Mouse (Mus musculus) thymus, postnatal 25 days (tissue): ENCODE measurements around the gene Pafah1b2.

Experiments
- DNase-seq: peaks from one replicate; pipeline ENCODE4 v3.0.0; 2022

Pafah1b2 gene

GRCm38 (mm10) chr9:46012091-46013008, at the start of gene Pafah1b2, which contains the start of gene Sik3:
Gene Pafah1b2 (minus strand): TSS chr9:46012690.
Gene Sik3 (plus strand): TSS chr9:46012820.
- peak; percentile 96 for DNase-seq

DNA sequence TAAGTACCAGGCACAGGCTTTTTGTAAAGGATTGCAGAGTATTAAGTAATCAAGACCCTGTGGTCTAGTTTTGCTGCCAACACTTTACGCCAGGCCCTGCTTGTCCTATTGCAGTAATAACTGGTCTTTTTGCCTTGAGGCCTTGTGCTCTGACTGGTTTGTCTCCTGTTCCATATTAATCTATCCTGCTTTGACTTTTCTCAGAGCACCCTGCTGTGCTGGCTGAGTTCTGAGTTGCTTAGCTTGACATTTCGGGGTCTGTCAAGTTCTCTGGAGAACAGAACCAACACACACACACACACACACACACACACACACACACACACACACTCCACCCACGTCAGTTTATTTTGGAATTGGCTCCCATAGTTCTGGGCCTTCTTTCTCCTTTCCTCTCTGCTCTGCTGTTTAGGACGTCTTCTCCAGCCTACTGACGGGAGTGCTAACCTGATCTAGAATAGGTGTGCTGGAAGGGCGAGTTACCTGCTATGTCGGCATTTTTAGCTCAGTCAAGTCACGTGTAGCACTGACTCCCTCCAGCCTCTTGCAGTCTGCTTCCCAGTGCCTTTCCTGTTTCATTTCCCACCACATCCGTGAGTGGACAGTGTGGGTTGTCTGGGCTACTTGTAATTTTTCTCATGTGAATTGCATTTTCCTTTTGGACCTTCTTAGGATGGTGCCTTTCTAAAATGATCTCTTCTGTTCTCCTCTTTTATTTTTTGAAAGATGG, 49.4 kb upstream of the Pafah1b2 start:
- no peak for DNase-seq

DNA sequence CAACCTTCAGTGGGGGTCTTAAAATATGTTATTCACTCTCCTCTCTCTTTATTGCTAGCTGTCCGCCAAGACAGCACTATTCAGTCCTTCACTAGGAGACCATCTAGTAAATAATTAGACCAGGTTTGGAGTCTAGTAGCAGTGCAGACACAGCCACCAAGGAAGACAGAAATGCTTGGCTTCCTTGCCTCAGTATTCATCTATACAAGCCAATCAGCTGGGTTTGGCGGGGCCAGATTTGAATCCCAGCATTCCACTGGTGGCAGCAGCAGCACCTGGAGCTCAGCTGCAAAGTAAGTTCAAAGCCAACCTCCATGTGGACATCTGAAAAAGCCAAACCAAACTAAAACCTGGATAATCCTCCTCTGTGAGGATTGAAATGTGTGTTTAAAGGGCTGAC, 47.8 kb upstream of the Pafah1b2 start:
- DNase-seq = no peak

- DNase-seq = no peak
These were observed 45.6 kb upstream of the Pafah1b2 start for GRCm38 (mm10) chr9:46058065-46058464.

DNA sequence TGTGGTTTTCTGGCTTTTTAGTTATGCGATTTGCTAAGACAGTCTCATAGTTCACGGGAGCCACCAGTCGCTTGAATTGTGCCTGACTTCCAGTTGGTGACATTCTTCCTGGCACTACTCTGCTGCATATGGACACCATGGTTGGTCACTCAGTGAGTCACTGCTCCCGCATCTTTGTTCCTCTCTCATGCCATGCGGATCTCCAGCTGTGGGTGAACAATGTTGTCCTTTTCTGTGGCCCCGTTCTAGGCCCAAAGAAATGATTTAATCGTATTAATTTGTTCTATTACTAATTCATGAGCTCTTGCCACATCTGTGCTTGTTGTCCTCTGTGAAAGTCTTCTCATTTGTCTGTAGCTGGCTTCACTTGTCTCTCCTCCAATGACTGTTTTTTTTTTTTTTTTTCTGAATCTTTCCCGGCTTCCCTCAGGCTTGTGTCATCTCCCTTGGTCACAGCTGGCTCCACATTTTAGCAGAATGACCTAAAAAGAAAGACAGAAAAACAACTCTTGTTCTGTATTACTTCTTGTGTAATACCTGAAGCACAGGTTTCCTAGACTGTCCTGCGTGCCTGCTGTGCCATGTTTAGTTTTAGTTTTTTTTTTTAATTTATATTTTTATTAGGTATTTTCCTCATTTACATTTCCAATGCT, 40.6 kb upstream of the Pafah1b2 start:
- DNase-seq = no peak

DNA sequence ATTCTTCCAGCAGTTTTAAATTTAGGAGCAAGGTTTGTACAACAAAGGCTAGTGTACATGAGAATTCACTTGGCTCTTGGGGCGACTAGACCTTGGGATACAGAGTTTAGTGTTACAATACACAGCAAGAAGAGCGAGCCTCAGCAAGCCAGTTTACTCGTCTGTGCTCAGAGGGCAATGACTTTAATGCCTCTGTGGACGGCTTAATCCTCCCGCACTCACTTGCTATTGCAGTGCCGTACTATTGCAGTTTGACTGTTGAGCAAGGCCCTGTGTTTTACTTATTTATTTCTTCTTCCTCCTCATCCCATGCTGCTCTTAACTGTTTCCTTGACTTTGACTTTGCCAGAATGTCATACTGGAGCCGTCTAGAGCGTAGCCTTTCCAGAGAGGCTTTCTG, 37.7 kb upstream of the Pafah1b2 start:
- no peak for DNase-seq

- DNase-seq = no peak
These were observed 37.0 kb upstream of the Pafah1b2 start for GRCm38 (mm10) chr9:46049525-46049924.

DNA sequence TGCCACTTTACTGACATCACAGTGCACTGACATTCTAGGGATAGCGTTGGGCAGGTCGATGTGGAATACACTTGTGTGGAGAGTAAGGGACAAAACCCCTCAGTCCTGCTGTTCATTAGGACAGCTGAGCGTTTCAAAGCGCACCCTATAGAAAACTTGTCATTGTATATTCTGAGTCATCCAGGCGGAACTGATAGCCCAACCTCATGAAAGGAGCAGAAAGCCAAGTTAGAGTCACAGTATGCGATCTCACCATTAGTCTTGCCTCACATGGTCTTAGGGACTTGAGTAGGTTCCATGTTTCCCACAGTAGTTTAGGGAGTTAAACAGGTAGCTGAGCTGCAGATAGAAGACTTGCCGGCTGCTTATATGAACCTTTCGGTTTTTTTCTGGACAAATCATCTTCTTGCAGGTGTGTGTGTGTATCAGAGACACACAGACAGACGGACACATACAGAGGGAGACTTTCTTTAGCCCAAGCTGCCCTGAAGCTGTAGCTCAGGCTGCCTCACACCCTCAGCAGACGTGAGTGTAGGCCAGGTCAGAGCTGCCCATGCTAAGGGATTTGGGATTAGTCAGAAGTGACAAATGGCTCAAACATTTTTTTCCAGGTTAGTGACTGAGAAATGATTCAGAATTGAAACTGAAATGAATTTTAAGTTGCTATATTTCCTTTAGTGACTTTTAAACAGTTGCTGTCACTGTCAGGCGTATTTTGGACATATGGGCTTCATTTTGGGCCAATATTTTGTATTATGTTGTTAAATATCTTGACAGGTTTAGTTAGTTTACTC, 34.4 kb upstream of the Pafah1b2 start:
- DNase-seq = no peak

GRCm38 (mm10) chr9:46043626-46044025, 31.1 kb upstream of the Pafah1b2 start:
- DNase-seq = no peak

- DNase-seq = no peak
These were observed 29.9 kb upstream of the Pafah1b2 start for GRCm38 (mm10) chr9:46042387-46042786.

- DNase-seq = no peak
These were observed 28.7 kb upstream of the Pafah1b2 start for GRCm38 (mm10) chr9:46041186-46041585.

DNA sequence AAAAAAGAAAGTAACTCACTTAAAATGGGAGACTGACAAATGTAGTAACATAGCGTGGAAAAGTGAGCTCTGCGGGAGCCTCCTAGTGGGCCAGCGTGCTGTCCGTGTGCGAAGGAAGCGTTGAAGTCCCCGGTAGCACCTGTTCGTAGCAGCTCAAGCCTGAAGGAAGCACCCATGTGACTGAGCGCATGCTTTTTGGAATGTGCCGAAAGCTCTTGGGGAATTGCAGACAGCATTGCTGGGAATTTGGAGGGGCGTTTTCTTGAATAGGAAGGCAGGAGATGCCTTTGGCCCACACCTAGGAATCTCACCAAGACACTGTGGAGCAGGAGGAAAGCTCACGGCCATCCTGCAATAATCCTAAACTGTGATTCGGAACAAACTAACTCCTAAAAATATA, 26.3 kb upstream of the Pafah1b2 start:
- no peak for DNase-seq

GRCm38 (mm10) chr9:46036881-46037280, 24.4 kb upstream of the Pafah1b2 start:
- DNase-seq = no peak

GRCm38 (mm10) chr9:46035290-46035871, 22.9 kb upstream of the Pafah1b2 start:
- no peak for DNase-seq

DNA sequence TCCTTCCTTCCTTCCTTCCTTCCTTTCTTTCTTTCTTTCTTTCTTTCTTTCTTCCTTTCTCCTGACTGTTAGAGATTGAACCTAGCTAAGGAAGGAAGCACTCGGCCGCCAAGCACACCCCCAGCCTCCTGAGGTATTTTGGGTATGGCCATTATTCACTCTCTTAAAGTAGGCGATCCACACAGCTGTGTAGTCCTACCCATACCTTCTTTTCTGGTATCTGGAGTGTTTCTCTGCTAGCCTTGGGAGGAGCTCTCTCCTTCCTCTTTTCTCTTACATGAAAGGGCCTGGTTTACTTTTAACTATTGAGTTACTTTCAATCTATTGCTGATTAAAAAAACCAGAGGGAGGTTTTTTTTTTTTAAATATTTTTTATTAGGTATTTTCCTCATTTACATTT, 21.4 kb upstream of the Pafah1b2 start:
- DNase-seq = no peak

DNA sequence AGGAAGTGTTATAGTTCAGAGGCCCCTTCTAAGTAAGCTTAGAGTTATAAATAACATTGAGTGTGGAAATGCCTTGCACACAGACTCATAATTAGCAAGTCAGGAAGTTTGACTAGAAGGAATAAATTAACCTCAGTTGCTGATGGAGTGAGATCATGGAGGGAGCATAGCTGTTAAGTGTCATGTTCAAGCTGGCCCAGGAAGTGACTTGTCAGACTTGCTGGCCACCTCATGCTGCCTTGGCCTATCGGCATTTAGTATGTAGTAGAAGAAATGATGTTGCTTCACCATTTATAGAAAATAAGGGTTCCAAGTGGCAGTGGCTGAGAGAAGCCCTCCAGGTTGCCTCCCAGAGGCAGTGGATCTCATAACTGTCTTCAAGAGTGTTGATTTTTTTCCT, 20.6 kb upstream of the Pafah1b2 start:
- no peak for DNase-seq

- DNase-seq = no peak
These were observed 19.7 kb upstream of the Pafah1b2 start for GRCm38 (mm10) chr9:46032190-46032589.

DNA sequence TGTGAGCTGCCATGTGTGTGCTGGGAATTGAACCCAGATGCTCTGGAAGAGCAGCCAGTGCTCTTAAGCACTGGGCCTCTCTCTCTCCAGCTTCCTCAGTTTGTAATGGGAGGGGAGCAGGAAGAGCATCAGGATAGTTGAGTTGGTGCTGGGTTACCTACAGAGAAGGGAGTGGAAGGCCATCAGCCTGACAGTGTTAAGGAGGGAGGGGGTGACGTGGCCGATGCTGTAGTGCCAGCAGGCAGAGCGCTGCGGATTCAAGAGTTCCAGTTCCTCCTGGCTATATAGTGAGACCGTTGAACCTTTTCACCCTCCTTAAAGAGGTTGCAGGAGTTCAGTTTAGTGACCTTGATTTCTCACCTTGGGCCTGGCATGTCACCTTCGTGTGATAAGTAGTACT, 18.5 kb upstream of the Pafah1b2 start:
- DNase-seq = no peak

- no peak for DNase-seq
These were observed 17.7 kb upstream of the Pafah1b2 start for GRCm38 (mm10) chr9:46030184-46030583.

DNA sequence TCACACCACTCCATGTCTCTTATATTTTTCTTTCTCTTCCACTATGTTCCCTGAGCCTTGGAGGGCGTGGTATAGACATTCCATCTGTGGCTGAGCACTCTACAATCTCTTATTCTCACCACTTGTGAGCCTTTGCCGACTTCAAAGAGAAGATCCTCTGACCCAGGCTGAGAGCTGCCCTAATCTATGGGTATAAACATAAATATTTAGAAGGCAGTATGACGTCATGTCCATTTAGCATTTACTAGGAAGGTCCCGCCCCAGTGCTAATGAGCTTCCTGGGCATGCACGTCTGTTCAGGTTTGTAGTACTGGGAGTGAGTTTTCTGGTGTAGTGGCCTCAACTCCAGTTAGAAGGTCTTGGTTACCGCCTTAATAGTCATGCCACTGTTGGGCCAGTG, 17.0 kb upstream of the Pafah1b2 start:
- DNase-seq = no peak

DNA sequence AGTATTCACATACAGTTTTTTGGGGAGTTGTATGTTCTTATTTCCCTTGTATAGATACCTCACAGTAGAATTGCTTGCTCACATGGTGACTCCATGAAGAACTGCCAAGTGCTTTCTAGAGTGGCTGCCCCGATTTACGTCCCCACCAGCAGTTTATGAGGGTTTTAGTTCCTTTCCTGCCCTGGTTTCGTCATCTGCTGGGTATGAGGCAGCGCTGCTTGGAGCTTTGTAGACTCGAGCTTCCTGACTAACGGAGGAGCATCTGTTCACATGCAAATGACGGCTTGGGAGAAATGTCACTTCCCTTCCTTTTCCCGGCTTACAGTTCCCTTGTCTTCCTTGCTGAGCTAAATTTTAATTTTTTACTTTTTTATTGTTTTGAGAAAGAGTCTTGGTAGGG, 15.5 kb upstream of the Pafah1b2 start:
- DNase-seq = no peak
